Comparison of ENCODE assay signal across 9 mouse cellular contexts in genomic region chr3:19956885-19957284, GRCm38 (mm10). TPM values are rescaled to one million over a fixed set of nuclear protein-coding genes. Genes with fewer than 3 reads are reported as not detected.
DNase-seq lines count a peak whose midpoint lies in the region; ATAC-seq and TF ChIP-seq lines count a peak whose summit lies in the region.
"Had no signal": no experiment of that assay in that cellular context is flagged by ENCODE, and none has a peak within 500 bp of the region (broad histone marks: within the 10 kb centered on the region; RNA-seq: fewer than 3 reads in every experiment).

Gene Cp (plus strand): TSS chr3:19957054.

- H3K36me3 ChIP-seq in forebrain, postnatal 0 days (ENCODE audit: insufficient read depth), result no peaks in the 10 kb centered on the region
- H3K36me3 ChIP-seq in forebrain, embryonic 16.5 days (ENCODE audit: control insufficient read depth, insufficient read depth), result no peaks in the 10 kb centered on the region
- H3K36me3 ChIP-seq in hindbrain, embryonic 16.5 days (ENCODE audit: control insufficient read depth, insufficient read depth, low read length), result no peaks in the 10 kb centered on the region
- no peaks in the 10 kb centered on the region for H3K36me3 ChIP-seq in stomach, postnatal 0 days (ENCODE audit: control insufficient read depth, insufficient read depth, low read length)

- H3K9ac ChIP-seq in forebrain, postnatal 0 days, result 0 out of 2 replicates have a peak within 1 kb of the TSS, but pooled peaks have one; percentile 1
- H3K9ac ChIP-seq in forebrain, embryonic 16.5 days (replicated peaks; ENCODE audit: low read depth, low read length), result no peak within 1 kb of the TSS
- no peak within 1 kb of the TSS for H3K9ac ChIP-seq in hindbrain, embryonic 16.5 days (ENCODE audit: low read depth, low read length)
- no peak within 1 kb of the TSS for H3K9ac ChIP-seq in stomach, postnatal 0 days (ENCODE audit: low read length)

- TF ChIP-seq EP300 in stomach, postnatal 0 days (optimal IDR thresholded peaks at IDR 0.05), result no peak

- no peaks in the 10 kb centered on the region for H3K4me1 ChIP-seq in forebrain, postnatal 0 days (ENCODE audit: insufficient read depth)
- no peaks in the 10 kb centered on the region for H3K4me1 ChIP-seq in forebrain, embryonic 16.5 days (replicated peaks; ENCODE audit: control insufficient read depth, insufficient read depth, low read length)
- H3K4me1 ChIP-seq in hindbrain, embryonic 16.5 days (ENCODE audit: control insufficient read depth, insufficient read depth, low read depth, low read length), result no peaks in the 10 kb centered on the region; the same call in 1 of the 2 replicates
- H3K4me1 ChIP-seq in stomach, postnatal 0 days (replicated peaks; ENCODE audit: control insufficient read depth, insufficient read depth), result no peaks in the 10 kb centered on the region

- WGBS in forebrain, postnatal 0 days, result 22% methylated on average over 5 of the region's 5 CpGs
- WGBS in forebrain, embryonic 16.5 days, result 28% methylated on average over 5 of the region's 5 CpGs
- 17% methylated on average over 5 of the region's 5 CpGs for WGBS in hindbrain, embryonic 16.5 days
- WGBS in stomach, postnatal 0 days, result 34% methylated on average over 5 of the region's 5 CpGs

- no peak within 1 kb of the TSS for H3K4me3 ChIP-seq in forebrain, postnatal 0 days (ENCODE audit: low read depth, low read length)
- H3K4me3 ChIP-seq in forebrain, embryonic 16.5 days (replicated peaks; ENCODE audit: low read length), result no peak within 1 kb of the TSS
- H3K4me3 ChIP-seq in hindbrain, embryonic 16.5 days (ENCODE audit: low read length), result peak within 1 kb of the TSS; percentile 3; the same call in 1 of the 2 replicates
- H3K4me3 ChIP-seq in stomach, postnatal 0 days (ENCODE audit: low read depth, low read length), result peak within 1 kb of the TSS; percentile 8; the same call in 1 of the 2 replicates

- TF ChIP-seq CTCF in forebrain, postnatal 0 days (IDR thresholded peaks at IDR 0.05; ENCODE audit: low read depth), result no peak
- no peak for TF ChIP-seq CTCF in stomach, postnatal 0 days (IDR thresholded peaks at IDR 0.05; ENCODE audit: low read depth)

- no peaks in the 10 kb centered on the region for H3K9me3 ChIP-seq in forebrain, postnatal 0 days (ENCODE audit: low read length)
- H3K9me3 ChIP-seq in forebrain, embryonic 16.5 days (ENCODE audit: control insufficient read depth, low read length), result no peaks in the 10 kb centered on the region
- H3K9me3 ChIP-seq in hindbrain, embryonic 16.5 days (ENCODE audit: control insufficient read depth, low read length), result no peaks in the 10 kb centered on the region
- H3K9me3 ChIP-seq in stomach, postnatal 0 days (ENCODE audit: control insufficient read depth, low read length), result no peaks in the 10 kb centered on the region

- DNase-seq in forebrain, postnatal 0 days, result no peak
- peak; percentile 83 for DNase-seq in 3T3-L1 (ENCODE audit: low read depth, low spot score)
- DNase-seq in embryo, embryonic 9.5 days (ENCODE audit: extremely low spot score), result peak; percentile 19
- DNase-seq in stomach, postnatal 0 days (ENCODE audit: low spot score), result no peak
- no peak for DNase-seq in cerebellum, adult 11 months
- DNase-seq in cerebellum, adult 8-10 months, result no peak

- H3K27ac ChIP-seq in forebrain, postnatal 0 days (ENCODE audit: low read depth, low read length), result no peak within 1 kb of the TSS
- no peak within 1 kb of the TSS for H3K27ac ChIP-seq in forebrain, embryonic 16.5 days (ENCODE audit: low read length)
- H3K27ac ChIP-seq in hindbrain, embryonic 16.5 days (ENCODE audit: low read depth, low read length), result no peak within 1 kb of the TSS
- no peak within 1 kb of the TSS for H3K27ac ChIP-seq in stomach, postnatal 0 days (replicated peaks)

- no peak within 1 kb of the TSS for H3K4me2 ChIP-seq in forebrain, postnatal 0 days (ENCODE audit: low read depth)
- H3K4me2 ChIP-seq in forebrain, embryonic 16.5 days (ENCODE audit: low read length), result no peak within 1 kb of the TSS
- H3K4me2 ChIP-seq in hindbrain, embryonic 16.5 days (ENCODE audit: low read length), result peak within 1 kb of the TSS; percentile 37
- no peak within 1 kb of the TSS; the same call in 1 of the 2 replicates for H3K4me2 ChIP-seq in stomach, postnatal 0 days (replicated peaks; ENCODE audit: low read depth)

- H3K27me3 ChIP-seq in forebrain, postnatal 0 days (ENCODE audit: insufficient read depth, low read length), result no peaks in the 10 kb centered on the region
- no peaks in the 10 kb centered on the region for H3K27me3 ChIP-seq in forebrain, embryonic 16.5 days (replicated peaks; ENCODE audit: control insufficient read depth, insufficient read depth, low read length)
- H3K27me3 ChIP-seq in hindbrain, embryonic 16.5 days (replicated peaks; ENCODE audit: control insufficient read depth, insufficient read depth, low read length), result no peaks in the 10 kb centered on the region
- H3K27me3 ChIP-seq in stomach, postnatal 0 days (ENCODE audit: control insufficient read depth, insufficient read depth, low read length), result no peaks in the 10 kb centered on the region

- ATAC-seq in forebrain, postnatal 0 days, result 0 out of 2 replicates have a peak, but pooled peaks have one; percentile 36
- ATAC-seq in forebrain, embryonic 16.5 days, result no peak
- ATAC-seq in hindbrain, embryonic 16.5 days, result no peak
- ATAC-seq in stomach, postnatal 0 days (ENCODE audit: low FRiP score, low TSS enrichment), result no peak

RNA-seq across cellular contexts. Expression of gene Cp, which starts in this region (rescaled TPM):
- 10.1 and 18.5 TPM in 2 replicates for total RNA-seq in forebrain, postnatal 0 days (2014; rRNA removed)
- polyA plus RNA-seq in forebrain, postnatal 0 days (2015; fragmentation: Nextera tagmentation; extraction: Ambion mirVana), result 6.4 and 8.4 TPM in 2 replicates
- polyA plus RNA-seq in forebrain, embryonic 16.5 days (2015; fragmentation: Nextera tagmentation; extraction: Ambion mirVana), result 4.1 and 6.4 TPM in 2 replicates
- polyA plus RNA-seq in hindbrain, embryonic 16.5 days (2015; fragmentation: Nextera tagmentation; extraction: Ambion mirVana), result 12.5 and 13.6 TPM in 2 replicates
- 1.4 and 2.1 TPM in 2 replicates for polyA plus RNA-seq in stomach, postnatal 0 days (2015; fragmentation: Nextera tagmentation; extraction: Ambion mirVana)
- total RNA-seq: hematopoietic stem cell, adult 5-6 weeks had no signal

Comparison
In these comparisons a context has a peak if more than half of its experiments do, and no peak if none do; other contexts are left out.
1. DNase-seq: peak in 3T3-L1 (single experiment) and embryo, embryonic 9.5 days (single experiment); none in forebrain, postnatal 0 days (single experiment), stomach, postnatal 0 days (single experiment), cerebellum, adult 11 months (single experiment) and cerebellum, adult 8-10 months (single experiment).
2. H3K4me3 ChIP-seq: peak in hindbrain, embryonic 16.5 days (single experiment) and stomach, postnatal 0 days (single experiment); none in forebrain, postnatal 0 days (single experiment) and forebrain, embryonic 16.5 days (single experiment).